Mouse (Mus musculus) MEL (cell line): Measurements from ENCODE around the gene Exoc3l. TPM values are rescaled to one million over a fixed set of nuclear protein-coding genes. Genes with fewer than 3 reads are reported as not detected.

ENCODE experiments used
- DNase-seq: peaks from one replicate; pipeline ENCODE4 v3.0.0; 2011; ENCODE audit warnings: low read depth, low spot score
- H3K27ac ChIP-seq: 2 replicates; pipeline ENCODE4 v1.5.1; 2012; ENCODE audit warnings: low read depth, mild to moderate bottlenecking, control low read depth, low read length, moderate library complexity; ENCODE audit not compliant: control insufficient read depth
- H3K27me3 ChIP-seq, 2 experiments: fragments of 150-350 bp in 1 of 2; sonication (generic) in 1 of 2; 2 replicates each; pipeline ENCODE4 v1.6.1; 2012; ENCODE audit warnings: low read length in 2 of 2, mild to moderate bottlenecking in 2 of 2, improper control_type of control experiment in 1 of 2, moderate library complexity in 1 of 2; ENCODE audit not compliant: insufficient read depth in 2 of 2, control insufficient read depth in 1 of 2
- H3K36me3 ChIP-seq, 2 experiments: 2 replicates each; pipeline ENCODE4 v1.6.1; 2012 to 2014; ENCODE audit warnings: low read length in 2 of 2, improper control_type of control experiment in 1 of 2, inconsistent platforms in 1 of 2, mild to moderate bottlenecking in 1 of 2; ENCODE audit not compliant: insufficient read depth in 2 of 2, control insufficient read depth in 1 of 2
- H3K4me1 ChIP-seq, 2 experiments: fragments of 150-350 bp in 1 of 2; sonication (generic) in 1 of 2; 2 replicates each; pipeline ENCODE4 v1.6.1; 2012; ENCODE audit warnings: low read length in 2 of 2, improper control_type of control experiment in 1 of 2, mild to moderate bottlenecking in 1 of 2; ENCODE audit not compliant: insufficient read depth in 2 of 2, control insufficient read depth in 1 of 2
- H3K4me3 ChIP-seq, 2 experiments: fragments of 150-350 bp in 1 of 2; sonication (generic) in 1 of 2; 2 replicates each; pipeline ENCODE4 v1.5.1; 2012; ENCODE audit warnings: low read depth in 2 of 2, low read length in 2 of 2, mild to moderate bottlenecking in 2 of 2, moderate library complexity in 2 of 2, control low read depth in 1 of 2, improper control_type of control experiment in 1 of 2; ENCODE audit not compliant: control insufficient read depth in 1 of 2, insufficient read depth in 1 of 2
- H3K79me2 ChIP-seq: 2 replicates; pipeline ENCODE4 v1.6.1; 2012; ENCODE audit warnings: mild to moderate bottlenecking, low read length, moderate library complexity; ENCODE audit not compliant: control insufficient read depth, poor library complexity, insufficient read depth
- H3K9ac ChIP-seq: 2 replicates; pipeline ENCODE4 v1.6.1; 2012; ENCODE audit warnings: low read depth, mild to moderate bottlenecking, control low read depth, low read length, moderate library complexity; ENCODE audit not compliant: control insufficient read depth, poor library complexity, severe bottlenecking
- H3K9me3 ChIP-seq: fragments of 150-350 bp; sonication (generic); replicated peaks from 2 replicates; pipeline ENCODE4 v1.6.1; 2012; ENCODE audit warnings: mild to moderate bottlenecking, low read length, improper control_type of control experiment, moderate library complexity; ENCODE audit not compliant: insufficient read depth
- CHD2 ChIP-seq: IDR thresholded peaks from 2 replicates; pipeline ENCODE4 v1.6.1; 2011; ENCODE audit warnings: low read length, improper control_type of control experiment
- CTCF ChIP-seq, 3 experiments: IDR thresholded peaks in 2 of 3; conservative IDR thresholded peaks in 1 of 3; 2 replicates each; pipeline ENCODE4 v1.5.1; 2011 to 2012; ENCODE audit warnings: low read length in 3 of 3, low read depth in 2 of 3, mild to moderate bottlenecking in 2 of 3, improper control_type of control experiment in 1 of 3, inconsistent platforms in 1 of 3, mixed read lengths in 1 of 3, moderate library complexity in 1 of 3; ENCODE audit not compliant: control insufficient read depth in 1 of 3, insufficient read depth in 1 of 3, poor library complexity in 1 of 3, severe bottlenecking in 1 of 3
- E2F4 ChIP-seq: IDR thresholded peaks from 2 replicates; pipeline ENCODE4 v1.6.1; 2011; ENCODE audit warnings: low read depth, low read length, improper control_type of control experiment, borderline replicate concordance
- ELF1 ChIP-seq: IDR thresholded peaks from 2 replicates; pipeline ENCODE4 v1.6.1; 2014; ENCODE audit warnings: low read depth, mild to moderate bottlenecking, inconsistent platforms, low read length, improper control_type of control experiment, moderate library complexity
- EP300 ChIP-seq, 2 experiments: IDR thresholded peaks; 2 replicates each; pipeline ENCODE4 v1.6.1; 2011; ENCODE audit warnings: improper control_type of control experiment in 2 of 2, low read length in 2 of 2, low read depth in 1 of 2, mild to moderate bottlenecking in 1 of 2
- GATA1 ChIP-seq: IDR thresholded peaks from 2 replicates; pipeline ENCODE4 v1.6.1; 2011; ENCODE audit warnings: low read depth, low read length, improper control_type of control experiment
- MAZ ChIP-seq: IDR thresholded peaks from 2 replicates; pipeline ENCODE4 v1.6.1; 2012; ENCODE audit warnings: low read depth, mild to moderate bottlenecking, inconsistent platforms, low read length, improper control_type of control experiment
- MEF2A ChIP-seq: IDR thresholded peaks from 2 replicates; pipeline ENCODE4 v1.6.1; 2014; ENCODE audit warnings: low read depth, mild to moderate bottlenecking, inconsistent platforms, low read length, improper control_type of control experiment; ENCODE audit not compliant: poor library complexity, insufficient replicate concordance, severe bottlenecking; ENCODE audit errors: extremely low read depth
- MYB ChIP-seq: IDR thresholded peaks from 2 replicates; pipeline ENCODE4 v1.6.1; 2011; ENCODE audit warnings: mild to moderate bottlenecking, low read depth, low read length, improper control_type of control experiment
- MYC ChIP-seq: IDR thresholded peaks from 2 replicates; pipeline ENCODE4 v1.6.1; 2011; ENCODE audit warnings: low read depth, mild to moderate bottlenecking, low read length, improper control_type of control experiment, moderate library complexity
- POLR2A ChIP-seq, 2 experiments: IDR thresholded peaks; 2 replicates each; pipeline ENCODE4 v1.6.1; 2011 to 2012; ENCODE audit warnings: low read length in 2 of 2, mild to moderate bottlenecking in 2 of 2, control low read depth in 1 of 2, improper control_type of control experiment in 1 of 2, low read depth in 1 of 2, moderate library complexity in 1 of 2; ENCODE audit not compliant: control insufficient read depth in 1 of 2, insufficient read depth in 1 of 2, poor library complexity in 1 of 2
- RCOR1 ChIP-seq: IDR thresholded peaks from 2 replicates; pipeline ENCODE4 v1.6.1; 2012; ENCODE audit warnings: low read depth, mild to moderate bottlenecking, inconsistent platforms, low read length, improper control_type of control experiment
- SMC3 ChIP-seq: IDR thresholded peaks from 2 replicates; pipeline ENCODE4 v1.6.1; 2011; ENCODE audit warnings: low read depth, low read length, improper control_type of control experiment
- TBP ChIP-seq: IDR thresholded peaks from 2 replicates; pipeline ENCODE4 v1.8.0; 2011; ENCODE audit warnings: low read depth, low read length, improper control_type of control experiment
- UBTF ChIP-seq: IDR thresholded peaks from 2 replicates; pipeline ENCODE4 v1.6.1; 2012; ENCODE audit warnings: low read depth, mild to moderate bottlenecking, inconsistent platforms, low read length, improper control_type of control experiment, moderate library complexity, borderline replicate concordance; ENCODE audit not compliant: insufficient read depth
- ZKSCAN1 ChIP-seq: IDR thresholded peaks from 2 replicates; pipeline ENCODE4 v1.6.1; 2012; ENCODE audit warnings: low read depth, mild to moderate bottlenecking, inconsistent platforms, low read length, improper control_type of control experiment, moderate library complexity
- ZMIZ1 ChIP-seq: IDR thresholded peaks from 2 replicates; pipeline ENCODE4 v1.6.1; 2012; ENCODE audit warnings: low read depth, mild to moderate bottlenecking, inconsistent platforms, low read length, improper control_type of control experiment, moderate library complexity
- polyA plus RNA-seq, 2 experiments: library from polyadenylated mRNA; stranded (reverse) in 1 of 2; unstranded in 1 of 2; fragments of >175 nt in 1 of 2; fragments of >200 nt in 1 of 2; gene quantifications; 2 replicates each; pipeline versions ENCODE4 v1.2.1 to v1.2.4; 2012; ENCODE audit warnings: low replicate concordance in 2 of 2, low read depth in 1 of 2; ENCODE audit not compliant: insufficient read length in 2 of 2, insufficient read depth in 1 of 2, missing spikeins in 1 of 2
- total RNA-seq: library from RNA; depleted of rRNA; stranded (reverse); fragments of 300-350 nt; gene quantifications from 2 replicates; pipeline ENCODE4 v1.2.3, GENCODE M21; 2012

The Exoc3l gene
- total and polyA plus RNA-seq, 3 experiments: 0.69 to 2.0 TPM; not detected in 1

DNA sequence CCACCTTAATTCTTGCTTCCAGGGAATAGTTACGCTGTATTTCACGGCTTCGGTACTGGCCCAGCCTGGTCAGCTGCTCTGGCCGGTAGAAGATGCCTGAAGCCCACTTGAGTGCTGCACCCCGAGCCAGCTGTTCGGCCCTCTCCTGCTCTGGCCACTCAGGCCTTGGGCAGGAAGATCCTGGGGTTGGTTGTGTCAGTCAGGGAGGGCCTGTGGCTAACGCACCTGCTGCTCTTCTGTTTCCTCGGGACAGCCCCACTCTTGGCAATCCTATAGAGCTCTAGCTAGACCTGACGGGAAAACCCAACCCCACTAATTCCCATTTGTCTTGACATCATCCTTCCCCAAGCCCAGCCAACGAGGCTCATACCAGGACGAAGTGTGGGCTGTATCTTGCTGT lies 645 bp downstream of the Exoc3l start:
- no peaks in the 10 kb centered on the region for H3K27me3 ChIP-seq
- no peak overlapping the region for H3K9ac ChIP-seq
- no peak for DNase-seq
- peaks cover under 1 to 13% of the 10 kb centered on the region in 2 experiments for H3K36me3 ChIP-seq
- no peak overlapping the region for H3K27ac ChIP-seq
- H3K79me2 ChIP-seq: peaks cover 26% of the 10 kb centered on the region
- no peak for TF ChIP-seq POLR2A (IDR thresholded peaks at IDR 0.05; ENCODE audit: control insufficient read depth in 1 of 2, insufficient read depth in 1 of 2, low read depth in 1 of 2, low read length in 2 of 2, poor library complexity in 1 of 2)
- peaks cover 9 to 21% of the 10 kb centered on the region in 2 experiments for H3K4me1 ChIP-seq
- no peaks in the 10 kb centered on the region for H3K9me3 ChIP-seq
- no peak overlapping the region for H3K4me3 ChIP-seq

DNA sequence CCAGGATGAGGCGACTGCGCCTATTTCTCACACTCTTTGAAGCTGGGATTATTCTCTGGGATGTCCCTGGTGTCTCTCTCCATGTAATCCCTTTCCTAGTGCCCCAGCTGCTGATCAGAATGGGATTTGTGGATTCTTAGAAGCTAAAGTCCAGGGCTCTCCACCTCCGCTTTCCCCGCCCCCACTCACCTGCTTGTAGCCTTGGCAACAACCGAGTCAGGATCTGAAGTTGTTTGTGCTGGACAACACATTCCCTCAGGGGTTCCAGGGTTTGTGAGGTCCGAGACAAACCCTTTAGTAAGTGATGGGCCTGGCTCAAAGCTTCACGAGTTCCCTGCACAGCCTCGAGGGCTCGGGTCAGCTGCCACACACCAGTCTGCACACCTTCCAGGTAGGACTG lies 1.1 kb downstream of the Exoc3l start:
- H3K27ac ChIP-seq: no peak overlapping the region
- H3K36me3 ChIP-seq: peaks cover 0 to 10% of the 10 kb centered on the region in 2 experiments; a peak in 3 of 4 replicates
- TF ChIP-seq TBP (no peak), ZMIZ1 (no peak), MYC (no peak), MYB (no peak), EP300 (IDR thresholded peaks at IDR 0.05; ENCODE audit: low read depth in 1 of 2, low read length in 2 of 2) (no peak), CHD2 (no peak), ELF1 (no peak), E2F4 (no peak), MEF2A (no peak), POLR2A (IDR thresholded peaks at IDR 0.05; ENCODE audit: control insufficient read depth in 1 of 2, insufficient read depth in 1 of 2, low read depth in 1 of 2, low read length in 2 of 2, poor library complexity in 1 of 2) (no peak), CTCF (IDR thresholded peaks at IDR 0.05 in 2 of 3, conservative IDR thresholded peaks at IDR 0.05 in 1 of 3; ENCODE audit: control insufficient read depth in 1 of 3, insufficient read depth in 1 of 3, low read depth in 2 of 3, low read length in 3 of 3, poor library complexity in 1 of 3, severe bottlenecking in 1 of 3) (no peak), MAZ (no peak), UBTF (no peak), RCOR1 (no peak), GATA1 (no peak), SMC3 (no peak), ZKSCAN1 (no peak)
- H3K4me3 ChIP-seq: no peak overlapping the region
- H3K9ac ChIP-seq: no peak overlapping the region
- no peaks in the 10 kb centered on the region for H3K27me3 ChIP-seq
- H3K9me3 ChIP-seq: no peaks in the 10 kb centered on the region
- peaks cover 22% of the 10 kb centered on the region for H3K79me2 ChIP-seq
- peaks cover 5 to 22% of the 10 kb centered on the region in 2 experiments for H3K4me1 ChIP-seq
- DNase-seq: no peak
